Mouse (Mus musculus) mouse embryonic stem cell (cell line): Measurements from ENCODE around the gene Card10.
"Not testable (repeated sequence)": the region's sequence is repeated elsewhere in the genome, so short reads cannot be mapped to it uniquely, and the experiment has no call there.

Experiments
- in situ Hi-C, 2 experiments: fragments of 300-500 bp; cut with MboI; formaldehyde crosslinking; loops; 1 replicate in 1 of 2; 3 replicates in 1 of 2; pipeline ENCODE4 v1.14.3; 2019 to 2020; ENCODE audit warnings: low sequenced_read_pairs in 2 of 2, low pct_unique_long_range_greater_than_20kb in 1 of 2, mixed read lengths in 1 of 2; ENCODE audit not compliant: unreplicated experiment in 1 of 2

Card10 gene

DNA sequence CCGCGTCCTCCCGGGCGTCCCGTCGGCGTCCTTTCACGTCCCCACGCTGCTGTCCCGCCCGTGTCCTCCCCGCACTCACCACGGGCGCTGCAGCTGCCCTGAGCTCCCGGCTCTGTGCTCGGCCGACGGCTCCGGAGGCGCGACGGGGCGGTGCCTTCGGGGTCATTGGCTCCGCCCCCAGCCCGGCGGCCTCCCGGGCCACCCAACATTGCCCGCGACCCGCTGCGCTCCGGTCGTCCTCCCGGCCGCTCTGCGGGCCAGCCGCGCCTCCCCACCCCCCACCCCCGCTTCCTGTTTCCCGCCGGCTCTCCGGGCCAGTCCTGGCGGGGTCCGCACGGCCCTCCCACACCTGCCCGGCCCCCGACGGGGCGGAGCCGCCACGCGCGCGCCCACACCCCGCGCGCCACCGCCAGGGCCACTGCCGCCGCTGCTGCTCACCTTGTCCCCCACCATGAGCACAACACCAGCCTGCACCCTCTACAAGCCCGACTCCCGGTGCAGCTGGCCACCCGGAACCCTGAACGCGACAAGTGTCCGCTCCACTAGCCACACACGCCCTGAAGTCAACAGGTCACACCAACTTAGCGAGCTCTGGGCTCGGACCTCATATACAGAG is at the start of gene Card10:
Gene Card10 (minus strand): TSS at position 267 of the 616 bp plus-strand sequence.
- in situ Hi-C loops = no loop called here

DNA sequence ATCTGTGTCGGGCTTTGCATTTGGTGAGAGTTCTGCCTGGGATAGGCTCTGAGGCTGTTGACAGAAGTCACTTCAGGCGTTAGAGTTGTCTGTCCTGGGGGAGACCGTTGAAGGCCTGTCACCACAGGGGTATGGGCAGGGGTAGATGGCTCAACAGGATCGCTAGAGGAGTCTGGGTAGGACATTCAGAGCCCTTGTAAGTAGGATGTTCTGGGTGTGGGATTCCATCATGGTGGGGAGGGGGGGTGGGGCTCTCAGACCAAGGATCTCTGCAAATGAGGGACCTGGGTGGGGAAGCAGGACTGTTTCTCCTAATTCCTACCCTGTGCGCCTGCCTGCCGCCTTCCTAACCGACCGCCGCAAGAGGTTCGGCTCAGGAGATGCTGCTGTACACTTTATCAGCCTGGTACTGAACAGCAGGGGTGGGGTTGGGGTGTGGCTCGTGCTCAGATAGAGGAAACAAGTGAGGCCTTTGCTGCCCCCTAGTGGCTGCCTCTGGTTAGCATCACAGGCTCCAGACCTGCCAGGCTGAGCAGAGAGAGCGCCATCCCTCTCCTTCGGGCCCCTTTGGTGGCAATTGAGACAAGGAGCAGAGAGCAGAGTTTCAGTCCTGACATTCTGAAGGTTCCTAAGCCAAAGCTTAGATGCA is 48.8 kb upstream of the Card10 start:
- in situ Hi-C loops = loop anchor here in 1 of 2 experiments (10.0 kb wide), 1 partner anchor 227 kb away; no protein-coding TSS in a partner anchor

DNA sequence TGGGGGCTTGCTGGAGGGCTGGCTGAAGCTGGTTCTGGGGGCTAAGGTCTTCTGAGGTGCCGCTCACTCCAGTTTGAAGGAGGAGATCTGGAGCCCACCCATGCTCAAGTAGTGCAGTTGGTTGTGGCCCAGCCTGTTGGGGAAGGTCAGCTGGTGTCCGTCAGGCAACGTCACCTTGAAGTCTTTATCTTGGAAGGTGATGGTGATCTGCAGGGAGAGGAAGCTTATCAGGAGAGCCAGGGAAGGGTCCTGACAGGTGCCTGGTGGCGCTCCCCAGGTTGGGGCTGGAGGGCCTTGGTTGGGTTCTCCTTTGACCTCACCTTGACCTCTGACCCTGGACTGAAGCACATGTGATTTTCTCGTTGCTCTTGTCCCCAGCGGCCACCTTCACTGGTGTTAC is 48.1 kb upstream of the Card10 start:
- in situ Hi-C loops = loop anchor here in 1 of 2 experiments (10.0 kb wide), 1 partner anchor 226 kb away; no protein-coding TSS in a partner anchor

DNA sequence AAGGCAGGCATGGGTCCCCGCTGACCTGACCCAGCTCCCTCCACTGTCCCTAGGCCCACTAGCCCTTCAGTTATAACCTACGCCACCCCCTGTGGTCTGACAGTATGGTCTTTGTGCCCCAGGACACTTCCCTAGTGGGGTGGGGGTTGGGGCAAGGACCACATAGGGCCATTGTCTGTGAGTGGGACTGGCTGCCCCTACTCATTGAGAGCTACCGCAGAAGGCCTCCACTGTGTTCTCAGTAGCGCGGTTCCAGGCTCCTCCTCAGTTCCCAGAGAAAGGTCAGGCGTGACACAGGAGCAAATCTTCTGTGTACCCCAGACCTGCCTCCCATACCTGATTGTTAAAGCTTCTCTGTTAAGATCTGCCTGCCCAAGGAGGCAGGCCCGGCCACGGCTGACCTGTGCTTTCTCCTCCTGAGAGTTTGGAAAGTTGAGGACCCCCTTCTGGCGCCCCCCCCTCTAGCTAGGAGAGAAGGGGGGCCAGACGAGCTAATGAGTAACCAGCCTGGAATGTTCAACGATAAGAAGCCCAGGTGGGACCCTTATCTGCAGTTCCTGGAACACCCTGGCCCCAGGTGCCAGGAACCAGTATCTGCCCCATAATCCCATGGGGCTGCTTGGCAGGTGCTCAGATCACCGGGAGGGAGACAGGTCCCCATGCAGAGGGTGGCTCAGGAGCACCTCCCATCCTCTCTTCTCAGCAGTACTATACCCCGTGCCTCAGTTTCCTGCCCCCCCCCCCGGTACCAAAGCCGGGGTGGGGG is 47.4 kb upstream of the Card10 start:
- in situ Hi-C loops = loop anchor here in 1 of 2 experiments (10.0 kb wide), 1 partner anchor 225 kb away; no protein-coding TSS in a partner anchor

DNA sequence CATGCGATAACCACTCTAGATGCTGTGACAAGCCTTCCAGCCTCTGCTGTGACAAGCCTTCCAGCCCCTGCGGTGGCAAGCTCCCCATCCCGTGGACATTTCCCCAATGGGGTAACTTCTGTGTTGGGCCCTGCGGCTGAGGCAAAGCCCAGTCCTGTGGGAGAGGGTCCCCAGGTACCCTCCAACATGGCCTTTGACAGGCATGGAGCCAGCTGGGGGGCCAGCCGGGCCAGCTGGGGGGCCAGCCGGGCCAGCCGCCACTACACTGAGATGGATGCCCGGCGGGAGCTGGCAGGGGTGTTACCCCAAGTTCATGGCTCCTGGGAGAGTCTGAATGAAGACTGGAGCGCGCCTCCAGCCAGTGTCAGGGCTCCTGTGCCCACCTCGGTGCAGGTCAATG is 46.6 kb upstream of the Card10 start:
- in situ Hi-C loops = no loop called here

DNA sequence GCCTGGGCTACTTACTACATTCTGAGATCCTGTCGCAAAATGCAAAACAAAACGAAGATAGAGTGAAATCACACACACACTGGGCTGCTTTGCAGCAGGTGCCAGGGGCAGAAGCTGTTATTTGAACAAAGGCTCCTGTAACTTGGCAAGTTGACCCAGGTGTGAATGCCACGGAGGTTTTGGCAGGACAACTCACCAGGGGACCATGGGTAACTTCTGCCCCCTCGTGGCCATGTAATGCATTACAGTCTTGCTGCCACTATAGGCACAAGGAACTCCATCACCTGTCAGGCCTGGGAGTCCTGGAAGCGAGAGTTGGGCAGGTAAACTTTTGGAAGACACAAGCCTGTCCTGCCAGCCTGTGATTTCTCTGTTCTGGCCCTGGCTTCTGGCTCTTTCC is 45.6 kb upstream of the Card10 start:
- in situ Hi-C loops = no loop called here

DNA sequence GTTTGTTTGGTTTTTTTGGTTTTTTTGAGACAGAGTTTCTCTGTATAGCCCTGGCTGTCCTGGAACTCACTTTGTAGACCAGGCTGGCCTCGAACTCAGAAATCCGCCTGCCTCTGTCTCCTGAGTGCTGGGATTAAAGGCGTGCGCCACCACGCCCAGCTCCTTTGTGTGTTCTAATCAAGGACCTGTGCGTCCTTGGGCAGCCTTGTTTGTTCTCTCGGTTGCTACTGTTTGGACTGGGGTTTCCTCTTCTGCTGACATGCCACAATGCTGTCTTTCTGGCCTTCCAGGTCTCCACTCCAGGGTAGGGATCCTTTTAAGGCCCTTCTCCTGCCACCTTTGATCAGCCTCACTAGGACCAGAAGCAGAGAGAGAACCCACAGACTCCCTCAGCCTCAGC is 44.0 kb upstream of the Card10 start:
- in situ Hi-C loops = not testable (repeated sequence)

DNA sequence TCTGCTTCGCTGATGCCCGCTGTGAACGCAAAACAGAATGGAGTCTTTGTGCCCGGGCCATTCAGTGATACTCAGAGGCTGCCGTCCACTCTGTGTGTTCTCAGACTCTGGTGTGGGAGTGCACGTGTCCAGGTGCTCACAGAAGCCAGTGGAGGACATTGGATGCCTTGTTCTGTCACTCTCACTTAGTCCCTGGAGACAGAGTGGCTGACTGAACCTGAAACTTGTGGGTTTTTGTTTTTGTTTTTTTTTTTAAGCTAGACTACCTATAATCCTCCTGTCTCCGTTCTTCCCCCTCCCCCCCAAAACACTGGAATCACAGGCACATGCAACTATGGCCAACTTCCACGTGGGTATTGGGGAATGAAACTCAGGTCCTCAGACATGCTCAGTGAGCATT is 43.5 kb upstream of the Card10 start:
- in situ Hi-C loops = no loop called here

DNA sequence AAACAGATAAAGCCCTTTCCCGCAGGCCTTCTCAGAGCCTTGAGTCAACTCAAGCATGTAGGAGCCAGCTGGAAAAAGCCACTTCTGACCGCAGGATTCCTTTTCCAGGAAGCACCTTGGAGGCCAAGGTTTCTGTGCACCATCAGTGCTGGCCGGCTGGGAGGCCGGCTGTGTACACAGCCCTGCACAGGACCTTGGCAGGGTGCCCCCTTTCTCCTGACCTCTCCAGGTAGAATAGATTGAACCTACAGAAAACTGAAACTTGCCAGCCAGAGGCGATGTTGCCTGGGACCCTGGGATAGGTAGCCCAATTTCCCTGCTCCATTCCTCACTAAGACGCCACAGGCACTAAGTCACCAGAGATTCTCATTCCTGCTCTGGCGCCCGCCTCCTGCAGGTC is 43.0 kb upstream of the Card10 start:
- in situ Hi-C loops = no loop called here

DNA sequence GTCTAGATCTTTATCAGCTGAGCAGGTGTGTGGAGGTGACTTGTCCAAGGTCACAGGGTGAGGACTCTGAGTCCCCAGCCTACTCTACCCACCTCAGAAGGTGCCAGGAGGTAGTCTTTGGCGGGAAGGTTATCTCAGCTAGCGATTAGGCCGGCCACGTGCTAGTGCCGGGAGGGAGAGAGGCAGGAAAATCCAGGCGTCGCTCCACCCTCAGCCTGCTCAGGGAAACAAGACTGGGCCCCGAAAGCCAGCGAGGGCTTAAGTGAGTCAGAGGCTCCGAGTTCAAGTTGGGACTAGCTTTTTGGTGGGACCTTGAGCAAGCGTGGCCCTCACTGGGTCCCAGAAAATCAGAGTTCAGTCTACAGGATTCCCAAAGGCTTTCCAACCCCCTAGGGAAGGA is 42.5 kb upstream of the Card10 start:
- in situ Hi-C loops = no loop called here

DNA sequence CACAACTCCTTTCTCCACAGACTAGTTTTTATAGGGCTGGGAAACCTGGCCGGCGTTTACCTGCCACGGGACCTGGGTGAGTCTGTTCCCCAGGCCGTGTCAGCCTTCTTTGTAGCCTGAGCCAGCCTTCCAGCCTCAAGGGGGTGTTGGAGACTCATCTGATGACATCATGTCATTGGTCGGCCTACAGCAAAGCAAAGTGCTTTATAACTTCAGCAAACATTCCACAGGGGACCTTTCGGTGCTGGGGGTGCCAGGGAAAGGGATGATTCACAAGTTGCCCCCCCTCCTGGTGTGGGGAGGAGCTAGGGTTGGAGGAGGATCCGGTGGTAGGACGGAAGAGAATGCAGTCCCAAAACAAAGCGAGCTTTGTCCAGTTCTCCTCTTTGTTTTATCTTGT is 41.9 kb upstream of the Card10 start:
- in situ Hi-C loops = no loop called here

DNA sequence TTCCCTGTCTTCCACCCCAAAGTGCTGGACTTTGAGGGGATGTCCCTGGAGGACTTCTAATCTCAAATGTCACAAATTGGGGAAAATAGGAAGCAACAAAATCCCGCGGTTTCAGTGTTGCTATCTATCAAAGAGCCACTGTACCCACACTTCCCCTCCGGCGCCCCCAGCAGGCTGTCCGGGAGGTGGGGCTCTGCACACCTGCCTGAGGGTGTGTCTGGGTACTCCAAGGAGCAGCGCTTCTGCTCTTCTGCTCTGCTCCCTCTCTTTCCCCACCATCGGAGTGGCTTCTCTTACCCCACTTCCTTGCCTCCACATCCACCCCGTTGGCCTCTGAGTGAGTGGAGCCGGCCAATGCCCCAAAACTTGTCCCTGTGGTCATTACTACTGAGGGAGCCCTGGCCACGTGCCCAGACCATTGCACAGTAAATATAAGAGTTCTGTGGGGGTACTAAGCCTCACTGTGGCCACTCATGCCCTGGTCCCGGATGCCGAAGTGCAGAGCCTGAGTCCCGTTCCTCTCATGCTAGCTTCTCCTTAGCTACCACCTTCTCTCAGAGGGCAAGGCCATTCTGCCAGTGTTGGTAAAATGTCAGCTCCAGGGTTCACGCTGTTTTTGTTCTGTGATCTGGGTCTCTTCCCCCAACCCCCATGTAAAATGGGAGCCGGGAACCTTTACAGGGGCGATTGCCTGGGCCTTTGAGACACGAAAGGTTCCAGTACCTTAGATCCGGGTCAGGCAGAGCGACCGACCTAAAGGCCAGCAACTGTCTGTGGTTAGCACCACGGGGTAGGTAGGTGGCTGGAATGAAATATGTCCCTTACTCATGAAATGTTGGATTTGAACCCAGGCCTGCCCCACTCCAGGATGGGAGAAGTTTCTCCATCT is 41.0 kb upstream of the Card10 start:
- in situ Hi-C loops = no loop called here

DNA sequence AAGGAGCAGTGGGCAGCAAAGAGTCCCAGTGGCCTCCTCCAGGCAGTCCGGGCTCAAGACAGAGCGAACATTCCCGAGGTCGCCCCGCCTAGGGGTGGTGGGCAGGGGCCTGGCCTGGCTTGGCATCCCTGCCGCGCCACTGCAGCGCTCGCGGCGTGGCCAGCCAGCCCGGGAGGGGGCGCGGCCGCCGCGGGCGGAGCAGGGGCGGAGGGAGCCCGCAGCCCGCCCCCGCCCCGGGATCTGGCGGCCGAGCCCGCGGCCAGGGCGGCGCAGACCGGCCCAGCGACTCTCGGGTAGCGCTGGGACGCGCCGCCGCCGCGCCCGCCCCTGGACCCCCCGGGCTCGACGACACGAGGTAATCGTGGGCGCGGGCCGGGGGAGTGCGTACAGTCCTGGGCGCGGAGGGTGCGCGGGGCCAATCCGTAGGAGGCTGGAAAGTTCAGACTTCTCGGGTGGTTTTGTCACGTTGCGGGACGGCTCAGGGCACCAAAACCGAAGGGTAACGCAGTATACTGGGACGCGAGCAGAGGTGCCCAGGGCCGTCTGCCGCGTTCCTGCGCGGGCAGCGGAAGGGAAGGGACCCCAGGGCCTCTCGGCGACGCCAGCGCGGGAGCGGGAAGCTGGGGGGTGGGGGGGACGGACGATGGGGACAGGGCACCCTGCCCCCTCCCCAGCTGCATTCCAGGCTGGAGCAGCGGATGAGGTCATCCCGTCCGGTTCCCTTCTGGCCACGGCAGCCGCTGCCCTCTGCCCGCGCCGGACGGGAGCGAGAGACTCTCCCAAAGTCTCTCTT is 39.7 kb upstream of the Card10 start, which contains the start of gene Cdc42ep1:
Gene Cdc42ep1 (plus strand): TSS at position 254 of the 793 bp plus-strand sequence.
- in situ Hi-C loops = no loop called here

DNA sequence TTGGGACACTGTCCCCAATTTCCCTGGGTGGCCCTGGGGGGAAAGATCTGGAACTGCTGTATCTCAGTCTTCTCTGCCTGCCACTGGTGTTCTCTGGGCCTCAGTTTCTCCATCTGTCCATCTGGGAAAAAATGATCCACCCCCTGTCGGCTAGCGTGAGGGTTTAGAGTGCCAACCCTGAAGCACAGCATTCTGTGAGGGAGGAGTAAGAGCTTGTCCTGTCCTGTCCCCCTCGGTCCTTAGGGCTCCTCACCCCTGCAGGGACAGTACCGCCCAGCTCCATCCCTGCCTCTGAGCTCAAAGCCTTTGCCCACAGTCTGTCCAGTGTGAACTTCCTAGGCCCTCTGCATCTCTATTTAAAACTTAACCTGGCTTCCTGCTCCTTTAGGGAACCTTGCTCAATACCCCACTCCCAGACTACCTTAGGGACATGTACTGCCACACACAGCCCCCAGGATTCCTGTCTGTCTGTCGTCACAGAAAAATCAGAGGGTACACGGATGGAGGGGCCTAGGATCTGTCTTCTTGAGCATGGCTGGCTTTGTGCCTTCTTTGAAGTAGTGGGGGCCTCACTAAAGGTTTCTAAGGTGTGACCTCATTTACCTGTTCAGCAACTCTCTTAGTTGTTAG is 38.4 kb upstream of the Card10 start:
- in situ Hi-C loops = no loop called here

DNA sequence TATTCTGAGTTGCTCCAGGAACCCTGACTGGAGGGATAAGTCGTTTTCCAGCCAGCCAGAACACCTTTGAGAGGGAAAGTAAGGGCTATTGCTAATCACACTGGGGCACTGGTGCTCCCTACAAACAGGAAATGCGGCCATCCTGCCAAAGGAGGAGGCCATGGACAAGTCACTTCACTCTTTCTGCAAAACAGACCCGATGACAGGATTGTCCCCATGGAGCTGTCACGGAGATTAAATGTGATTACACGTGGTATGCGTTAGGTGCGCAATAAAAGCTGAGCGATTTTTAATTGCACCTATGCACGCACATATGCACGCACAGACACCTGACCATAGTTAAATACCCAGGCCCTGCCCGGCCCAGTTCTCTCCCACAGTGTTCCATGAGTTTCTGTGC is 37.9 kb upstream of the Card10 start:
- in situ Hi-C loops = no loop called here

DNA sequence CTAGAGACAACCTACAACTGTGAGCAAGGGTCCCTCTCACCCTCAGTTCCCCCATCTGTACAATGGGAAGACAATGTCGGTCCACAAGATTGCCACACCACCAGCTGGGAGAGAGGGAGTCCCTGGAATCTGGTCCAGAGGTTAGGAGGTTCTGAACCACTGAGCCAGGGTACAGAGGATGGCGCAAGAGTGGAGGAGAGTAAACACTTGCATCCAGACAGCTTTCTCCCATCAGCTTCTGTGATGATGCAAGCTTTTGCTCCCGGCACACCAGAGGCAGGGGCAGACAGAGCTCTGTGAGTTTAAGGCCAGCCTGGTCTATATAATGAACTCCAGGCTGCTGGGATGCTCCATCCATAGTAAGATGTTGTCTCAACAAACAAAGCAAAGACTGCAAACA is 37.4 kb upstream of the Card10 start:
- in situ Hi-C loops = no loop called here

DNA sequence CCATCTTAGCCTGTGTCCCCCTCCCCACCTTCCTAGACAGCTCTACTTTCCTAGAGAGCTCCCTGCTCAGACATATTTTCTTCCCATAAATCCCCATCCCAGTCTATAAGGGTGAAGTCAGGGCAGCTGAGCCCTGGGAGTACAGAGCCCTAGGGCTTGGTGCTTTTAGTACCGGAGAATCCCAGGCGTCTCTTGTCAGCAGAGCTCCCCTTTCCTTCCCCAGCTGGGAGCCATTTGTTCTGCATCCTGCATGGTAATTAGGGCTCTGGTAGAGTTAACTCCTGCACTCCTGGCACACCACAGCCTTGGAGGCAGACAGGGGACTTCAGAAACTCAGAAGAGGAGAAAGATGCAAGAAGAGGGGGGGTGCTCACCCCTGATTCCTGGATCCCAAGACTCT is 36.9 kb upstream of the Card10 start:
- in situ Hi-C loops = no loop called here
